ENCODE assay signal across 8 mouse cellular contexts in the genomic region with DNA sequence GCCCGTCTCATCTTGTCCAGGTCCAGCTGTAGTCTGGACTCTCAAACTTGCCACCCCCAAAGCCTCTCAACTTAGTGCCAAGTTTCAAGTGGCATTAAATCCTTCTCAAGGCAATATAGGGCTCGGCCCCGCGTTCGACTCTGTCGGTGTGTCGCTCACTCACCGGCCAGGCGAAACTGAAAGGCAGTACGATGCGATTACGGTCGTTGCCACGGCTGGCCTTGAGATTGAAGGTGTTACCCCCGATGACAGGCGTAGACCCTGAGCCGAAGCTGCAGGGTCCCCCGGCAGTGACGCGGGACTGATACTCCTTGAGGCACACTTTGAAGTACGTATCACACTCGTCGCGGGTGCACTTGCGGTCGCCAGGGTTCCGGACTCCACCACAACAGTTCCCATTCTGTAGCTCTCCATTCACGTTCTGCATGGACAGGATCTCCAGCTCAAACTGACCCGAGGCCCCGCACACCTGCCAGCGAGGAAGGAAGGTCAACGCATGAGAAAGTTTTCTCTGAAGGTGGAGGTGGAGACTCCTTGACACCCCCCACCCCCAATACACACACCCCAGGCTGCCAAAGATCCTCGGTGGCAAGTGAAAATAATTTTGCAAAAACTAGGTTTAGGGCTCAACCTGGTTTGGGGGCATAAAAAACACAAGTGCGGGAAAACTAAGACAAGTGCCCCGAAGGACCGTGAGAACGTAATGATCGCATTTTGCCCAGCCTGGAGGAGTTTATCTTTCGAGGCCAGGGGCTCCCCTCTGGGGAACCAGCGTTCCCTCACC. TPM values are rescaled to one million over a fixed set of nuclear protein-coding genes. Genes with fewer than 3 reads are reported as not detected.
DNase-seq lines count a peak whose midpoint lies in the region; ATAC-seq and TF ChIP-seq lines count a peak whose summit lies in the region.

No protein-coding gene starts in this region.

- peak overlapping the region; percentile 94 for H3K4me3 ChIP-seq in E14TG2a.4 (replicated peaks; ENCODE audit: low read length)
- peak overlapping the region; percentile 73 for H3K4me3 ChIP-seq in embryonic facial prominence, embryonic 11.5 days (ENCODE audit: low read depth, low read length)
- peak overlapping the region; percentile 72 for H3K4me3 ChIP-seq in limb, embryonic 12.5 days (replicated peaks)
- peak overlapping the region; percentile 73 for H3K4me3 ChIP-seq in midbrain, embryonic 13.5 days (replicated peaks)

- peaks cover 49% of the 10 kb centered on the region for H3K4me1 ChIP-seq in E14TG2a.4 (replicated peaks; ENCODE audit: low read depth, low read length)
- no peaks in the 10 kb centered on the region for H3K4me1 ChIP-seq in embryonic facial prominence, embryonic 11.5 days (ENCODE audit: control insufficient read depth, insufficient read depth, low read length)
- H3K4me1 ChIP-seq in limb, embryonic 12.5 days (replicated peaks), result peaks cover 44% of the 10 kb centered on the region
- H3K4me1 ChIP-seq in midbrain, embryonic 13.5 days (replicated peaks), result peaks cover 58% of the 10 kb centered on the region

- peak overlapping the region; percentile 80 for H3K9ac ChIP-seq in embryonic facial prominence, embryonic 11.5 days (replicated peaks; ENCODE audit: low read length)
- H3K9ac ChIP-seq in limb, embryonic 12.5 days (replicated peaks), result peak overlapping the region; percentile 86
- H3K9ac ChIP-seq in midbrain, embryonic 13.5 days (replicated peaks), result peak overlapping the region; percentile 86

- H3K4me2 ChIP-seq in embryonic facial prominence, embryonic 11.5 days (ENCODE audit: low read depth, low read length), result peak overlapping the region; percentile 69
- peak overlapping the region; percentile 91 for H3K4me2 ChIP-seq in limb, embryonic 12.5 days
- H3K4me2 ChIP-seq in midbrain, embryonic 13.5 days (replicated peaks), result peak overlapping the region; percentile 98

- H3K36me3 ChIP-seq in E14TG2a.4 (ENCODE audit: insufficient read depth, low read length), result peaks cover 9% of the 10 kb centered on the region
- H3K36me3 ChIP-seq in embryonic facial prominence, embryonic 11.5 days (replicated peaks; ENCODE audit: control insufficient read depth, insufficient read depth, low read depth, low read length), result no peaks in the 10 kb centered on the region
- H3K36me3 ChIP-seq in limb, embryonic 12.5 days, result no peaks in the 10 kb centered on the region
- H3K36me3 ChIP-seq in midbrain, embryonic 13.5 days, result no peaks in the 10 kb centered on the region

- intact Hi-C loops in heart, postnatal 14 days (cut with DNase I), result loop anchor here (2.0 to 10.0 kb wide), 5 partner anchors 203 to 827 kb away; no protein-coding TSS in a partner anchor

- under 1% methylated on average over 40 of the region's 40 CpGs for WGBS in embryonic facial prominence, embryonic 11.5 days
- under 1% methylated on average over 40 of the region's 40 CpGs for WGBS in limb, embryonic 12.5 days
- WGBS in midbrain, embryonic 13.5 days, result under 1% methylated on average over 40 of the region's 40 CpGs

- no peak for ATAC-seq in embryonic facial prominence, embryonic 11.5 days (replicated peaks; ENCODE audit: insufficient number of reproducible peaks, low FRiP score, low TSS enrichment, low read depth)
- no peak for ATAC-seq in limb, embryonic 12.5 days (ENCODE audit: insufficient number of reproducible peaks, insufficient read depth, low FRiP score, low TSS enrichment, low read depth)
- no peak for ATAC-seq in midbrain, embryonic 13.5 days

- peaks cover 18% of the 10 kb centered on the region for H3K27me3 ChIP-seq in E14TG2a.4 (ENCODE audit: insufficient read depth, low read length)
- no peaks in the 10 kb centered on the region; the same call in 1 of the 2 replicates for H3K27me3 ChIP-seq in embryonic facial prominence, embryonic 11.5 days (ENCODE audit: control insufficient read depth, insufficient read depth, low read length)
- H3K27me3 ChIP-seq in limb, embryonic 12.5 days, result peaks cover 8% of the 10 kb centered on the region; the same call in 1 of the 2 replicates
- peaks cover 25% of the 10 kb centered on the region for H3K27me3 ChIP-seq in midbrain, embryonic 13.5 days

- no peak for TF ChIP-seq CTCF in E14TG2a.4 (conservative IDR thresholded peaks at IDR 0.05; ENCODE audit: low read length)

- peak; percentile 71 for DNase-seq in 3134 (ENCODE audit: extremely low read depth, insufficient read length, low spot score)
- peak; percentile 33 for DNase-seq in embryonic facial prominence, embryonic 11.5 days (ENCODE audit: low spot score)
- peak; percentile 36 to 44 for DNase-seq in heart, postnatal 14 days
- DNase-seq in left cerebral cortex, adult 9 months (ENCODE audit: low spot score in 2 of 2), result no peak
- no peak for DNase-seq in ovary, postnatal 10 days (ENCODE audit: low spot score)

- no peaks in the 10 kb centered on the region for H3K9me3 ChIP-seq in E14TG2a.4 (ENCODE audit: low read length)
- H3K9me3 ChIP-seq in embryonic facial prominence, embryonic 11.5 days (replicated peaks; ENCODE audit: control insufficient read depth, low read length), result no peaks in the 10 kb centered on the region
- no peaks in the 10 kb centered on the region for H3K9me3 ChIP-seq in limb, embryonic 12.5 days
- no peaks in the 10 kb centered on the region for H3K9me3 ChIP-seq in midbrain, embryonic 13.5 days

- 0 out of 2 replicates have a peak overlapping the region, but pooled peaks have one; percentile 38 for H3K27ac ChIP-seq in embryonic facial prominence, embryonic 11.5 days (replicated peaks; ENCODE audit: low read depth, low read length)
- H3K27ac ChIP-seq in limb, embryonic 12.5 days, result peak overlapping the region; percentile 88
- peak overlapping the region; percentile 82 for H3K27ac ChIP-seq in midbrain, embryonic 13.5 days

RNA-seq across cellular contexts. Expression of gene Jag1, which starts 1.0 kb away (rescaled TPM):
- 14.2 and 15.8 TPM in 2 replicates for polyA plus RNA-seq in embryonic facial prominence, embryonic 11.5 days (2014; fragmentation: Nextera tagmentation; extraction: Ambion mirVana)
- total RNA-seq in heart, postnatal 14 days (2021), result 10 to 100 TPM; 15.7 to 16.0 TPM
- 23.3 and 26.5 TPM in 2 replicates for polyA plus RNA-seq in limb, embryonic 12.5 days (2016; fragmentation: Nextera tagmentation; extraction: Ambion mirVana)
- polyA plus RNA-seq in midbrain, embryonic 13.5 days (2015; fragmentation: Nextera tagmentation; extraction: Ambion mirVana), result 22.1 and 27.4 TPM in 2 replicates

Comparison
In these comparisons a context has a peak if more than half of its experiments do, and no peak if none do; other contexts are left out.
1. DNase-seq: peak in 3134 (single experiment), embryonic facial prominence, embryonic 11.5 days (single experiment) and heart, postnatal 14 days (2 of 2); none in left cerebral cortex, adult 9 months (0 of 2) and ovary, postnatal 10 days (single experiment).
2. H3K27ac ChIP-seq: peak in every context shown above with its lines; median percentile 88 in limb, embryonic 12.5 days; 82 in midbrain, embryonic 13.5 days; 38 in embryonic facial prominence, embryonic 11.5 days.
3. Peak in every context shown above with its lines, with median percentiles within 50 percentile points of each other: H3K4me3 ChIP-seq, H3K4me2 ChIP-seq and H3K9ac ChIP-seq.